ENCODE assay signal across 8 mouse cellular contexts in the genomic region with DNA sequence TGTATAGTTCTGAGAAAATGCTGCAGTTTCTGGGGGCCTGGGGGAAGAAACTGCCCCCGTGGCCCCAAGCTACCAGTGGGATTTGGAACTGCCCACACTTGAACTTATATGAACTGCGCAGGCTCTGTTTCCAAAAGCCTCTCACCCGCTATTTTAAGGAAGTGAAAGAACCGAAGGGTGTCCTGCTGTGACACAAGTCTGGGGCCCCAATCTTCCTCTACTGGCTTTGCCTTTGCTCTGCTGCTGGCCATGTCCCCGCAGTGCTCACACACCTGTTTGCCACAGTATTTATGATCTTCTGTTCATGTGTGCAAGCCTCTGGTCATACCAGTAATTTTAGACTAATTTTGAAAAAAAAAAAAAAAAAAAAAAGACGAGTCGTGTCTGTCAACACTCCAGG. TPM values are rescaled to one million over a fixed set of nuclear protein-coding genes. Genes with fewer than 3 reads are reported as not detected.
A peak's percentile ranks its signal among the peaks of the same experiment; 100 is the strongest.
DNase-seq lines count a peak whose midpoint lies in the region; ATAC-seq and TF ChIP-seq lines count a peak whose summit lies in the region.

No protein-coding gene starts in this region.

- no peak for DNase-seq in liver, adult 2 months (ENCODE audit: extremely low read depth, low read depth, low spot score)
- DNase-seq in liver: no peak
- DNase-seq in heart, embryonic 10.5 days (ENCODE audit: low spot score): no peak
- no peak for DNase-seq in cerebellum, adult 11-12 months
- DNase-seq in adrenal gland, postnatal 36 days: no peak

- no peak overlapping the region for H3K9ac ChIP-seq in liver, adult 2 months (ENCODE audit: low read depth, low read length)
- H3K9ac ChIP-seq in liver, embryonic 12.5 days: no peak overlapping the region
- no peak overlapping the region for H3K9ac ChIP-seq in neural tube, embryonic 15.5 days (replicated peaks)

- H3K9me3 ChIP-seq in heart, embryonic 10.5 days: no peaks in the 10 kb centered on the region
- H3K9me3 ChIP-seq in liver, embryonic 12.5 days (replicated peaks): no peaks in the 10 kb centered on the region
- no peaks in the 10 kb centered on the region for H3K9me3 ChIP-seq in neural tube, embryonic 15.5 days (replicated peaks)

- H3K4me2 ChIP-seq in liver, embryonic 12.5 days: peak overlapping the region; percentile 86
- H3K4me2 ChIP-seq in neural tube, embryonic 15.5 days: peak overlapping the region; percentile 100

- peaks cover 4% of the 10 kb centered on the region for H3K36me3 ChIP-seq in liver, adult 2 months (ENCODE audit: control insufficient read depth, insufficient read depth, low read length)
- H3K36me3 ChIP-seq in heart, embryonic 10.5 days: no peaks in the 10 kb centered on the region
- no peaks in the 10 kb centered on the region for H3K36me3 ChIP-seq in liver, embryonic 12.5 days
- no peaks in the 10 kb centered on the region for H3K36me3 ChIP-seq in neural tube, embryonic 15.5 days

- no peaks in the 10 kb centered on the region for H3K27me3 ChIP-seq in liver, adult 2 months (ENCODE audit: control insufficient read depth, insufficient read depth, low read length)
- H3K27me3 ChIP-seq in heart, embryonic 10.5 days (ENCODE audit: insufficient read depth, poor library complexity, severe bottlenecking): no peaks in the 10 kb centered on the region
- no peaks in the 10 kb centered on the region; the same call in 1 of the 2 replicates for H3K27me3 ChIP-seq in liver, embryonic 12.5 days (replicated peaks)
- H3K27me3 ChIP-seq in neural tube, embryonic 15.5 days (replicated peaks): peaks cover 5% of the 10 kb centered on the region; the same call in 1 of the 2 replicates

- no peak for TF ChIP-seq CTCF in liver, adult 2 months (IDR thresholded peaks at IDR 0.05; ENCODE audit: low read depth, low read length)

- H3K27ac ChIP-seq in liver, adult 2 months (replicated peaks; ENCODE audit: insufficient read depth, low read depth, low read length): peak overlapping the region; percentile 88
- H3K27ac ChIP-seq in heart, embryonic 10.5 days: peak overlapping the region; percentile 77; the same call in 1 of the 2 replicates
- H3K27ac ChIP-seq in liver, embryonic 12.5 days: 0 out of 2 replicates have a peak overlapping the region, but pooled peaks have one; percentile 43
- H3K27ac ChIP-seq in neural tube, embryonic 15.5 days (replicated peaks): no peak overlapping the region

- TF ChIP-seq POLR2A in liver, adult 2 months (IDR thresholded peaks at IDR 0.05; ENCODE audit: extremely low read depth, insufficient read depth, low read length): no peak

- H3K4me3 ChIP-seq in liver, adult 2 months (ENCODE audit: insufficient read depth, low read depth, low read length): no peak overlapping the region
- peak overlapping the region; percentile 71 for H3K4me3 ChIP-seq in heart, embryonic 10.5 days
- no peak overlapping the region for H3K4me3 ChIP-seq in liver, embryonic 12.5 days
- H3K4me3 ChIP-seq in neural tube, embryonic 15.5 days (replicated peaks): peak overlapping the region; percentile 62; the same call in 1 of the 2 replicates

- no peak for ATAC-seq in liver, embryonic 12.5 days
- 0 out of 2 replicates have a peak, but pooled peaks have one; percentile 1 for ATAC-seq in neural tube, embryonic 15.5 days (ENCODE audit: low FRiP score)
- ATAC-seq in cerebellum, adult (ENCODE audit: insufficient number of reproducible peaks, low FRiP score, low TSS enrichment): no peak

- 52% methylated on average over 7 of the region's 7 CpGs for WGBS in liver, adult 2 months
- WGBS in heart, embryonic 10.5 days: 35% methylated on average over 7 of the region's 7 CpGs
- WGBS in liver, embryonic 12.5 days (ENCODE audit: insufficient replicate concordance): 14% methylated on average over 7 of the region's 7 CpGs
- WGBS in neural tube, embryonic 15.5 days: 34% methylated on average over 7 of the region's 7 CpGs

- H3K4me1 ChIP-seq in liver, adult 2 months (ENCODE audit: control insufficient read depth, insufficient read depth, low read length): peaks cover 6% of the 10 kb centered on the region
- peaks cover 23% of the 10 kb centered on the region for H3K4me1 ChIP-seq in heart, embryonic 10.5 days
- H3K4me1 ChIP-seq in liver, embryonic 12.5 days: peaks cover 16% of the 10 kb centered on the region
- peaks cover 14% of the 10 kb centered on the region for H3K4me1 ChIP-seq in neural tube, embryonic 15.5 days

- peaks cover 20% of the 10 kb centered on the region; the same call in 1 of the 2 replicates for H3K79me2 ChIP-seq in liver, adult 2 months (ENCODE audit: control insufficient read depth, insufficient read depth, low read length)

RNA-seq across cellular contexts. Expression of gene Ppfibp2, which starts 1.1 kb away (rescaled TPM):
- total RNA-seq in liver, adult 2 months (2014; rRNA removed): 20.9 and 24.8 TPM in 2 replicates
- polyA plus RNA-seq in liver, adult 2 months (2012; rRNA removed): 9.6 and 9.9 TPM in 2 replicates
- polyA plus RNA-seq in heart, embryonic 10.5 days (2016; fragmentation: Nextera tagmentation; extraction: Ambion mirVana): 8.0 and 13.3 TPM in 2 replicates
- 3.9 and 4.0 TPM in 2 replicates for polyA plus RNA-seq in liver, embryonic 12.5 days (2016; fragmentation: Nextera tagmentation; extraction: Ambion mirVana)
- 2.5 and 3.6 TPM in 2 replicates for polyA plus RNA-seq in neural tube, embryonic 15.5 days (2015; fragmentation: Nextera tagmentation; extraction: Ambion mirVana)
- 1 to 10 TPM; 4.8 to 5.7 TPM for total RNA-seq in adrenal gland, postnatal 36 days (2021)

RNA-seq across cellular contexts. Expression of gene Olfml1, which starts 26.7 kb away (rescaled TPM):
- total RNA-seq in liver, adult 2 months (2014; rRNA removed): 9.6 and 13.5 TPM in 2 replicates
- polyA plus RNA-seq in liver, adult 2 months (2012; rRNA removed): 5.4 and 8.9 TPM in 2 replicates
- polyA plus RNA-seq in heart, embryonic 10.5 days (2016; fragmentation: Nextera tagmentation; extraction: Ambion mirVana): 5.8 and 8.0 TPM in 2 replicates
- 2.8 and 3.7 TPM in 2 replicates for polyA plus RNA-seq in liver, embryonic 12.5 days (2016; fragmentation: Nextera tagmentation; extraction: Ambion mirVana)
- polyA plus RNA-seq in neural tube, embryonic 15.5 days (2015; fragmentation: Nextera tagmentation; extraction: Ambion mirVana): 3.1 and 6.5 TPM in 2 replicates
- 1 to 10 TPM; 7.2 to 8.5 TPM for total RNA-seq in adrenal gland, postnatal 36 days (2021)

RNA-seq across cellular contexts. Expression of gene 5330417H12Rik, which starts 31.1 kb away (rescaled TPM):
- not detected in 2 replicates for total RNA-seq in liver, adult 2 months (2014; rRNA removed)
- polyA plus RNA-seq in liver, adult 2 months (2012; rRNA removed): not detected in 2 replicates
- polyA plus RNA-seq in heart, embryonic 10.5 days (2016; fragmentation: Nextera tagmentation; extraction: Ambion mirVana): 0.15 TPM in 1 of 2 replicates, not detected in the other
- not detected in 2 replicates for polyA plus RNA-seq in liver, embryonic 12.5 days (2016; fragmentation: Nextera tagmentation; extraction: Ambion mirVana)
- not detected in 2 replicates for polyA plus RNA-seq in neural tube, embryonic 15.5 days (2015; fragmentation: Nextera tagmentation; extraction: Ambion mirVana)
- total RNA-seq in adrenal gland, postnatal 36 days (2021): not detected

Comparison
In these comparisons a context has a peak if more than half of its experiments do, and no peak if none do; other contexts are left out.
1. H3K4me3 ChIP-seq: peak in heart, embryonic 10.5 days (single experiment) and neural tube, embryonic 15.5 days (single experiment); none in liver, adult 2 months (single experiment) and liver, embryonic 12.5 days (single experiment).